Mouse (Mus musculus) liver, embryonic 11.5 days (tissue): ENCODE data around the gene Pno1. TPM values are rescaled to one million over a fixed set of nuclear protein-coding genes. Genes with fewer than 3 reads are reported as not detected.

Source experiments
- ATAC-seq: fragments of 200-750 bp; cut with Nextera tagmentation; replicated peaks from 2 replicates; pipeline ENCODE4 v1.8.0; 2017; ENCODE audit warnings: moderate number of reproducible peaks, mild to moderate bottlenecking, moderate TSS enrichment, moderate library complexity; ENCODE audit not compliant: low FRiP score
- DNase-seq: peaks from one replicate; pipeline ENCODE4 v3.0.0-alpha.2; 2017; ENCODE audit warnings: low spot score
- H3K27ac ChIP-seq: fragments of 300-500 bp; sonication (generic); 2 replicates; pipeline ENCODE4 v1.5.1; 2014; ENCODE audit warnings: mild to moderate bottlenecking, low read depth, low read length, control low read depth
- H3K27me3 ChIP-seq: fragments of 300-500 bp; sonication (generic); replicated peaks from 2 replicates; pipeline ENCODE4 v1.6.1; 2014; ENCODE audit warnings: low read length, mixed read lengths; ENCODE audit not compliant: control insufficient read depth, insufficient read depth
- H3K36me3 ChIP-seq: fragments of 300-500 bp; sonication (generic); 2 replicates; pipeline ENCODE4 v1.6.1; 2014; ENCODE audit warnings: mild to moderate bottlenecking, low read length, moderate library complexity, mixed read lengths; ENCODE audit not compliant: control insufficient read depth, insufficient read depth
- H3K4me1 ChIP-seq: fragments of 300-500 bp; sonication (generic); replicated peaks from 2 replicates; pipeline ENCODE4 v1.6.1; 2014; ENCODE audit warnings: low read length, mixed read lengths; ENCODE audit not compliant: control insufficient read depth, insufficient read depth
- H3K4me2 ChIP-seq: fragments of 300-500 bp; sonication (generic); 2 replicates; pipeline ENCODE4 v1.6.1; 2014; ENCODE audit warnings: mild to moderate bottlenecking, control low read depth, moderate library complexity
- H3K4me3 ChIP-seq: fragments of 300-500 bp; sonication (generic); 2 replicates; pipeline ENCODE4 v1.5.1; 2014; ENCODE audit warnings: low read depth, low read length, control low read depth
- H3K9ac ChIP-seq: fragments of 300-500 bp; sonication (generic); 2 replicates; pipeline ENCODE4 v1.6.1; 2014; ENCODE audit warnings: low read depth, low read length, control low read depth
- H3K9me3 ChIP-seq: fragments of 300-500 bp; sonication (generic); 2 replicates; pipeline ENCODE4 v1.6.1; 2016; ENCODE audit warnings: low read length, inconsistent platforms, mixed read lengths; ENCODE audit not compliant: control insufficient read depth
- WGBS: fragments of 180-500 bp; shearing (Covaris S2); extraction: QIAGEN DNeasy Blood & Tissue Kit; methylation state at CpG from one replicate; pipeline ENCODE4 v1.1.7; 2014; 5-methylcytosine and 5-hydroxymethylcytosine counted together
- polyA plus RNA-seq: library from polyadenylated mRNA; unstranded; fragments of >200 nt; fragmentation: Nextera tagmentation; extraction: Ambion mirVana; gene quantifications from 2 replicates; pipeline ENCODE4 v1.2.1, GENCODE M21; 2014

The Pno1 gene
- polyA plus RNA-seq, 1 experiment from 2014 or later, result 124 TPM

GRCm38 (mm10) chr11:17170938-17171729 is 40.2 kb downstream of the Pno1 start:
- Histone ChIP-seq H3K4me1 (peaks cover 13% of the 10 kb centered on the region), H3K4me2 (no peak overlapping the region), H3K4me3 (no peak overlapping the region), H3K27me3 (no peaks in the 10 kb centered on the region), H3K27ac (no peak overlapping the region), H3K36me3 (peaks cover 2% of the 10 kb centered on the region; the same call in 1 of the 2 replicates), H3K9me3 (no peaks in the 10 kb centered on the region), H3K9ac (no peak overlapping the region)
- no peak for ATAC-seq
- WGBS, result 87% methylated on average over 1 of the region's 1 CpGs
- no peak for DNase-seq

- Histone ChIP-seq H3K4me3 (no peak overlapping the region), H3K9me3 (no peaks in the 10 kb centered on the region), H3K36me3 (peaks cover 2% of the 10 kb centered on the region; the same call in 1 of the 2 replicates), H3K4me2 (no peak overlapping the region), H3K4me1 (peaks cover 13% of the 10 kb centered on the region), H3K9ac (no peak overlapping the region), H3K27ac (no peak overlapping the region), H3K27me3 (no peaks in the 10 kb centered on the region)
- DNase-seq (no peak), ATAC-seq (no peak)
- 86% methylated on average over 2 of the region's 2 CpGs for WGBS
Measured at GRCm38 (mm10) chr11:17169262-17169661, 42.1 kb downstream of the Pno1 start.

GRCm38 (mm10) chr11:17166627-17167026 is 44.7 kb downstream of the Pno1 start:
- Histone ChIP-seq H3K9me3 (no peaks in the 10 kb centered on the region), H3K4me2 (no peak overlapping the region), H3K27ac (no peak overlapping the region), H3K9ac (no peak overlapping the region), H3K4me3 (no peak overlapping the region), H3K36me3 (peaks cover 2% of the 10 kb centered on the region; the same call in 1 of the 2 replicates), H3K27me3 (no peaks in the 10 kb centered on the region), H3K4me1 (peaks cover 28% of the 10 kb centered on the region)
- no peak for DNase-seq
- WGBS, result 87% methylated on average over 7 of the region's 7 CpGs
- no peak for ATAC-seq

- WGBS, result 85% methylated on average over 1 of the region's 1 CpGs
- H3K4me1 ChIP-seq, result peaks cover 24% of the 10 kb centered on the region
- no peak for DNase-seq
- no peak overlapping the region for H3K4me2 ChIP-seq
- H3K9me3 ChIP-seq, result no peaks in the 10 kb centered on the region
- H3K4me3 ChIP-seq, result no peak overlapping the region
- no peak overlapping the region for H3K9ac ChIP-seq
- peaks cover 2% of the 10 kb centered on the region; the same call in 1 of the 2 replicates for H3K36me3 ChIP-seq
- no peaks in the 10 kb centered on the region for H3K27me3 ChIP-seq
- no peak overlapping the region for H3K27ac ChIP-seq
- no peak for ATAC-seq
Measured at GRCm38 (mm10) chr11:17163956-17164355, 47.4 kb downstream of the Pno1 start.

- H3K27me3 ChIP-seq, result no peaks in the 10 kb centered on the region
- H3K4me3 ChIP-seq, result peak overlapping the region; percentile 98
- ATAC-seq (0 out of 2 replicates have a peak, but pooled peaks have one; percentile 27), DNase-seq (no peak)
- peak overlapping the region; percentile 76 for H3K4me2 ChIP-seq
- under 1% methylated on average over 12 of the region's 12 CpGs for WGBS
- H3K9me3 ChIP-seq, result no peaks in the 10 kb centered on the region
- peak overlapping the region; percentile 97 for H3K9ac ChIP-seq
- H3K27ac ChIP-seq, result peak overlapping the region; percentile 98
- peaks cover 20% of the 10 kb centered on the region for H3K4me1 ChIP-seq
- peaks cover 2% of the 10 kb centered on the region; the same call in 1 of the 2 replicates for H3K36me3 ChIP-seq
Measured at GRCm38 (mm10) chr11:17160242-17160641, 51.1 kb downstream of the Pno1 start.

GRCm38 (mm10) chr11:17159738-17160241 is 51.6 kb downstream of the Pno1 start:
- Histone ChIP-seq H3K36me3 (peaks cover 2% of the 10 kb centered on the region; the same call in 1 of the 2 replicates), H3K27ac (peak overlapping the region; percentile 98), H3K9me3 (no peaks in the 10 kb centered on the region), H3K4me3 (peak overlapping the region; percentile 98), H3K4me1 (peaks cover 20% of the 10 kb centered on the region), H3K4me2 (peak overlapping the region; percentile 76), H3K9ac (peak overlapping the region; percentile 97), H3K27me3 (no peaks in the 10 kb centered on the region)
- under 1% methylated on average over 32 of the region's 46 CpGs for WGBS
- ATAC-seq (peak; percentile 56), DNase-seq (peak; percentile 64)

GRCm38 (mm10) chr11:17158858-17159737 is 52.3 kb downstream of the Pno1 start, which contains the start of gene Ppp3r1:
Gene Ppp3r1, plus strand, starts transcription at chr11:17159263.
- DNase-seq (peak; percentile 95), ATAC-seq (peak; percentile 96)
- Histone ChIP-seq H3K4me2 (peak within 1 kb of the TSS; percentile 76), H3K36me3 (peaks cover 2% of the 10 kb centered on the region; the same call in 1 of the 2 replicates), H3K27ac (peak within 1 kb of the TSS; percentile 98), H3K9ac (peak within 1 kb of the TSS; percentile 97), H3K4me1 (peaks cover 18% of the 10 kb centered on the region), H3K4me3 (peak within 1 kb of the TSS; percentile 98), H3K27me3 (no peaks in the 10 kb centered on the region), H3K9me3 (no peaks in the 10 kb centered on the region)
- WGBS, result under 1% methylated on average over 84 of the region's 89 CpGs
